Mouse (Mus musculus) intestine, embryonic 14.5 days (tissue): ENCODE results near the gene Etfbkmt. TPM values are rescaled to one million over a fixed set of nuclear protein-coding genes. Genes with fewer than 3 reads are reported as not detected.
"Not testable (repeated sequence)": the region's sequence is repeated elsewhere in the genome, so short reads cannot be mapped to it uniquely, and the experiment has no call there.

Experiments
- ATAC-seq: fragments of 200-750 bp; cut with Nextera tagmentation; replicated peaks from 2 replicates; pipeline ENCODE4 v1.8.0; 2017; ENCODE audit warnings: low read depth, moderate number of reproducible peaks, moderate TSS enrichment, moderate library complexity; ENCODE audit not compliant: low FRiP score, low TSS enrichment
- DNase-seq: peaks from one replicate; pipeline ENCODE4 v3.0.0-alpha.2; 2018; ENCODE audit warnings: low spot score
- H3K27ac ChIP-seq: fragments of 300-500 bp; sonication (generic); 2 replicates; pipeline ENCODE4 v1.5.1; 2014; ENCODE audit warnings: low read depth, mild to moderate bottlenecking, control low read depth
- H3K27me3 ChIP-seq: fragments of 300-500 bp; sonication (generic); replicated peaks from 2 replicates; pipeline ENCODE4 v1.6.1; 2014; ENCODE audit warnings: low read length, control low read depth; ENCODE audit not compliant: control insufficient read depth, insufficient read depth
- H3K36me3 ChIP-seq: fragments of 300-500 bp; sonication (generic); 2 replicates; pipeline ENCODE4 v1.6.1; 2014; ENCODE audit warnings: low read length, control low read depth; ENCODE audit not compliant: control insufficient read depth, insufficient read depth
- H3K4me1 ChIP-seq: fragments of 300-500 bp; sonication (generic); replicated peaks from 2 replicates; pipeline ENCODE4 v1.6.1; 2014; ENCODE audit warnings: low read length, control low read depth, mixed read lengths; ENCODE audit not compliant: control insufficient read depth, insufficient read depth
- H3K4me2 ChIP-seq: fragments of 300-500 bp; sonication (generic); 2 replicates; pipeline ENCODE4 v1.6.1; 2014; ENCODE audit warnings: low read length
- H3K4me3 ChIP-seq: fragments of 300-500 bp; sonication (generic); 2 replicates; pipeline ENCODE4 v1.5.1; 2014; ENCODE audit warnings: low read depth, low read length, control low read depth, mixed read lengths
- H3K9ac ChIP-seq: fragments of 300-500 bp; sonication (generic); 2 replicates; pipeline ENCODE4 v1.6.1; 2014; ENCODE audit warnings: mild to moderate bottlenecking, low read length
- H3K9me3 ChIP-seq: fragments of 300-500 bp; sonication (generic); 2 replicates; pipeline ENCODE4 v1.6.1; 2016; ENCODE audit warnings: low read length, control low read depth; ENCODE audit not compliant: control insufficient read depth
- WGBS: fragments of 180-500 bp; shearing (Covaris S2); extraction: QIAGEN DNeasy Blood & Tissue Kit; methylation state at CpG from one replicate; pipeline ENCODE4 v1.1.7; 2014; 5-methylcytosine and 5-hydroxymethylcytosine counted together
- polyA plus RNA-seq: library from polyadenylated mRNA; unstranded; fragments of >200 nt; fragmentation: Nextera tagmentation; extraction: Ambion mirVana; gene quantifications from 2 replicates; pipeline ENCODE4 v1.2.1, GENCODE M21; 2014

The Etfbkmt gene
- polyA plus RNA-seq, 1 experiment from 2014 or later = 15.7 TPM

- no peaks in the 10 kb centered on the region for H3K4me1 ChIP-seq
- no peak for ATAC-seq
These were observed 39.4 kb downstream of the Etfbkmt start for GRCm38 (mm10) chr6:149179064-149179463.

DNA sequence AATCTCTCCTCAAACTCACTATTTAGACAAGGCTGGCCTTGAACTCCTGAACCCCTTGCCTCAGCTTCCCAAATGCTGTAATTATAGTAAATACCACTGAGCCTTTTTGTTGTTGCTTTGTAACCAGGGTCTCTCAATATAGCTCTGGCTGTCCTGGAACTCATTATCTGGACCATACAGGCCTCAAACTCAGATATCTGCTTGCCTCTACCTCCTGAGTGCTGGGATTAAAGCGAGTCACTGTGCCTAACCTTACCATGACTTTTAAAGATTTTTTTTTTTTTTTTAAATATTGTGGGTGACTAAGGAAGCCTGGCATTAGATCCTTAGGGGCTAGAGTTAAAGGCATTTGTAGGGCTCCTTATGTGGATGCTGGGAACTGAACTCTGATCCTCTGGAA is 44.4 kb downstream of the Etfbkmt start:
- Histone ChIP-seq H3K4me3 (no peak overlapping the region), H3K9ac (no peak overlapping the region), H3K27me3 (no peaks in the 10 kb centered on the region), H3K4me2 (no peak overlapping the region), H3K9me3 (peaks cover 4% of the 10 kb centered on the region; the same call in 1 of the 2 replicates), H3K27ac (no peak overlapping the region), H3K36me3 (peaks cover 53% of the 10 kb centered on the region), H3K4me1 (peaks cover 6% of the 10 kb centered on the region; the same call in 1 of the 2 replicates)
- ATAC-seq (no peak), DNase-seq (no peak)
- 97% methylated on average over 1 of the region's 1 CpGs for WGBS

More at GRCm38 (mm10) chr6:149179064-149179463, 39.4 kb downstream of the Etfbkmt start:
- peaks cover 12% of the 10 kb centered on the region for H3K9me3 ChIP-seq
- H3K27me3 ChIP-seq = no peaks in the 10 kb centered on the region
- DNase-seq = no peak
- H3K9ac ChIP-seq = no peak overlapping the region
- no peak overlapping the region for H3K27ac ChIP-seq
- no peak overlapping the region for H3K4me2 ChIP-seq
- H3K4me3 ChIP-seq = no peak overlapping the region
- H3K36me3 ChIP-seq = peaks cover 81% of the 10 kb centered on the region

DNA sequence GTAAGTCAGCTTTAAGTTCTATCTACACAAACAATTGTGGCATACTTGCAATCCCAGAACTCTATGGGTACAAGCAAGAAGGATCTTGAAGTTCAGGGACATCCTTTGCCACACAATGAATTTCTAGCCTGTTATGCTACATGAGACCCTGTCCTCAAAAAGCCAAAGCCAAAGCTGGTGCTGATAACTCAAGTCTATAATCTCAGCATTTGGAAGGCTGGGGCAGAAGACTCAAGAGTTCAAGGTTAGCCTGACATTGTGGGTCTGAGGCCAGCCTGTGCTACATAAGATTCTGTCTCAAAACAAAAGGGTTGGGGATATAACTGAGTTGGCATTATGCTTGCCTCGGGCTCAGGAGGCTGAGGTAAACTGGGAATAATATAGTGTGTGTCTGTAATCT is 47.7 kb downstream of the Etfbkmt start:
- H3K4me2 ChIP-seq = peak overlapping the region; percentile 75
- H3K9me3 ChIP-seq = peaks cover 4% of the 10 kb centered on the region; the same call in 1 of the 2 replicates
- ATAC-seq (no peak), DNase-seq (no peak)
- 0 out of 2 replicates have a peak overlapping the region, but pooled peaks have one; percentile 88 for H3K9ac ChIP-seq
- no peak overlapping the region for H3K27ac ChIP-seq
- WGBS = 61% methylated on average over 1 of the region's 1 CpGs
- H3K27me3 ChIP-seq = no peaks in the 10 kb centered on the region
- peaks cover 6% of the 10 kb centered on the region; the same call in 1 of the 2 replicates for H3K4me1 ChIP-seq
- peaks cover 23% of the 10 kb centered on the region for H3K36me3 ChIP-seq
- H3K4me3 ChIP-seq = peak overlapping the region; percentile 87

- Histone ChIP-seq H3K4me3 (peak within 1 kb of the TSS; percentile 87), H3K9ac (peak within 1 kb of the TSS; percentile 88), H3K4me1 (peaks cover 6% of the 10 kb centered on the region; the same call in 1 of the 2 replicates), H3K27ac (peak within 1 kb of the TSS; percentile 85), H3K36me3 (peaks cover 14% of the 10 kb centered on the region), H3K9me3 (no peaks in the 10 kb centered on the region), H3K27me3 (no peaks in the 10 kb centered on the region), H3K4me2 (peak within 1 kb of the TSS; percentile 75)
- ATAC-seq (peak; percentile 98), DNase-seq (peak; percentile 97)
- WGBS = 1% methylated on average over 34 of the region's 34 CpGs
These were observed 48.6 kb downstream of the Etfbkmt start, which contains the start of gene Amn1 for GRCm38 (mm10) chr6:149188041-149188924. Gene Amn1, minus strand, starts transcription at chr6:149188712.

DNA sequence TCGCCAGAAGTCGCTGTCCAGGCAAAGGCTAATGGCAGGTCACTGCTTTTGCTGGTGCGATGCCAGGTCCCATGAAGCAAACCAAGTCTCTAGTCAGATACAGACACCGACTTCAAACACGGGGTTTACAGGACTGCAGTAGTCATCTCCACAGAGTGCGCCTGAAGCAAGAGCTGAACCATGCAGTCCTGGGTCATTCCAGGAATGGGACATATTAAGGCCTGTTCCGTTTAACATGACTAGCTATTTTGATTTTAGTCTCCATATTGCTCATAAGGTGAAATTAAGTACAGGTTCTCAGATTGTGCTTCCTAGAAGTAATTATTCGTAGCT is 49.2 kb downstream of the Etfbkmt start:
- Histone ChIP-seq H3K4me2 (peak overlapping the region; percentile 75), H3K4me3 (peak overlapping the region; percentile 87), H3K27me3 (no peaks in the 10 kb centered on the region), H3K27ac (peak overlapping the region; percentile 57; the same call in 1 of the 2 replicates), H3K9me3 (no peaks in the 10 kb centered on the region), H3K36me3 (peaks cover 11% of the 10 kb centered on the region; the same call in 1 of the 2 replicates), H3K4me1 (peaks cover 6% of the 10 kb centered on the region; the same call in 1 of the 2 replicates), H3K9ac (peak overlapping the region; percentile 88; the same call in 1 of the 2 replicates)
- peak; percentile 81 for ATAC-seq
- 36% methylated on average over 8 of the region's 8 CpGs for WGBS
- DNase-seq = no peak

DNA sequence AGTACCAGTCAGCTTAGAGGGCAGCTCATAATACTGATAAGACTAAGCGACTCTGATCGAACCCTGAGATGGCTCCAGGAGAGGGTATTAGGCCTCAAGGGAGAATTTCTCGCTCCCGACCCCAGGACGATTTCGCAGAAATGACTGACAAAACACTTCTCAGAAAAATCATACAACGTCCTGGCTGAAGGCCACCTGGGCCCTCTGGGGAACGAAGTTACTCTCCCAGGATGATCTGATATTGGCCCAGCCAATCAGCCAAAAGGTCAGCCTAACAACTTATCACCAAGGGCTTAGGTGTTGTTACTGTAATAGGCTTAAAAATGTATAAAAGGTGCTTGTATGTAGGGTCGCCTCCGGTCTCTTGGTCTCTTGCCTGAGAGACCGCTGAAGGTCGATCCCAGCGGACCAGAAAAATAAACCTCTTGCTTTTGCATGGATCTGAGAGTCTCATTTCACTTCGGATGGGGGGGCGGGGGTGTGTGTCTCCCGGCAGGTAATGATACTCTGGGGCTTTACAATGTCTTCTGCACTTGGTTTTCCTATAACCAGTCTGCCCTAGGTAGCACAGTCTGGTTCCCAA is 49.8 kb downstream of the Etfbkmt start:
- Histone ChIP-seq H3K4me3 (no peak overlapping the region; the same call in 1 of the 2 replicates), H3K27ac (no peak overlapping the region), H3K9ac (no peak overlapping the region), H3K9me3 (no peaks in the 10 kb centered on the region), H3K27me3 (no peaks in the 10 kb centered on the region), H3K4me1 (peaks cover 6% of the 10 kb centered on the region; the same call in 1 of the 2 replicates), H3K36me3 (peaks cover 6% of the 10 kb centered on the region; the same call in 1 of the 2 replicates), H3K4me2 (peak overlapping the region; percentile 75; the same call in 1 of the 2 replicates)
- DNase-seq (no peak), ATAC-seq (no peak)
- WGBS = 94% methylated on average over 16 of the region's 16 CpGs

GRCm38 (mm10) chr6:149191951-149192350 is 52.3 kb downstream of the Etfbkmt start:
- not testable (repeated sequence) for H3K4me3 ChIP-seq, H3K9me3 ChIP-seq, H3K27ac ChIP-seq, H3K9ac ChIP-seq, DNase-seq, H3K27me3 ChIP-seq, ATAC-seq, H3K36me3 ChIP-seq, H3K4me1 ChIP-seq, H3K4me2 ChIP-seq
- 82% methylated on average over 5 of the region's 5 CpGs for WGBS

DNA sequence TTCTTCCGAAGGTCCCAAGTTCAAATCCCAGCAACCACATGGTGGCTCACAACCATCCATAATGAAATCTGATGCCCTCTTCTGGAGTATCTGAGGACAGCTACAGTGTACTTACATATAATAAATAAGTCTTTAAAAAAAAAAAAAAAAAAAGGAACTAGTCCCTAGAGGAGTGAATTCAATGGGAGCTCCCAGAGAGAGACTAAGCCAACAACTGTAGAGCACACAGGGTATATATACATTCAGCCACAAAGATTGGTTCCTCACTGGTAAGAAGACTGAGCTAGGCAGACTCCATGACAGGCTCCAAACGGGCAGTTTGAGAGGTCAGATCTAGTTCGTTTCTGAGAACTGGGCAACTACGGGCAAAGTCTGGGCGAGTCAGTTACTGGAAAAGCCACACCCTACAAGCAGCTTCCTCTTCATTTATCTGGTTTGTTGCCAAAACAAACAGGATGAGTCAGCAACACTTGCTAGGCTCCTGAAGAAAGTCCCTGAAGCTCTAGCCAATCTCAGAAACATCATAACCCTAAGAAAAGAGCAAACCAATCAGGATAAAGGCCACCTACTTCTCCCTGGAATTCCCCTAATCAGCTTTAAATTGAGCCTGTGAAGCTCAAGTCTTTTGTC is 53.7 kb downstream of the Etfbkmt start:
- Histone ChIP-seq H3K4me3 (no peak overlapping the region), H3K36me3 (no peaks in the 10 kb centered on the region), H3K27me3 (no peaks in the 10 kb centered on the region), H3K9me3 (no peaks in the 10 kb centered on the region), H3K4me2 (no peak overlapping the region), H3K9ac (no peak overlapping the region), H3K27ac (no peak overlapping the region), H3K4me1 (0 out of 2 replicates have a peak, but pooled peaks cover 2% of the 10 kb centered on the region)
- no peak for ATAC-seq
- no peak for DNase-seq
- WGBS = 78% methylated on average over 5 of the region's 5 CpGs
